In the genomic region with DNA sequence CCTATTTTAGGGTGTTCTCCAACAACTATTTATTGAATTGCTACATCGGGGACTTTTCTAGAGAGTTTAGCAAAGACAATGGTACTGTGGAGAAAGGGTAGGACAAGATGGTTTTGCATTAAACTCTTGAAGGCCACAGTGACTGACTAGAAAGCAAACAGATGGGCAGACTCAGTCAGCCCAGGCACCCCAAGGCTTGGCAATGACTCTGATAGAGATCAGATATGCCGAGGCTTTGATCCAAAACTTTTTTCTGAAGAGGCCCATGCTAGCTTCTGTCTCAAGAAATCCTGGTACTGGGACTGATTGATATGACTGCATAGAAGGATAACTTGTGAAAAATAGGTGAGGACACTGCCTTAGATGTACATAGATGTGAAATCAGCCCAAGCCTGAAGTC, we compare ENCODE assay signal across 35 mouse cellular contexts.
"Had no signal": no experiment of that assay in that cellular context is flagged by ENCODE, and none has a peak within 500 bp of the region (broad histone marks: within the 10 kb centered on the region; RNA-seq: fewer than 3 reads in every experiment).

No protein-coding gene starts in this region.

- H3K27me3 ChIP-seq: heart, embryonic 12.5 days; heart, embryonic 13.5 days; heart, embryonic 15.5 days; hindbrain, embryonic 12.5 days; hindbrain, embryonic 13.5 days; hindbrain, embryonic 15.5 days; intestine, embryonic 15.5 days; kidney, embryonic 15.5 days had no signal

- H3K36me3 ChIP-seq: heart, embryonic 12.5 days; heart, embryonic 13.5 days; heart, embryonic 15.5 days; hindbrain, embryonic 10.5 days; hindbrain, embryonic 12.5 days; hindbrain, embryonic 13.5 days; hindbrain, embryonic 15.5 days; intestine, embryonic 15.5 days; kidney, embryonic 15.5 days had no signal

- H3K4me3 ChIP-seq: heart, embryonic 12.5 days; heart, embryonic 13.5 days; heart, embryonic 15.5 days; hindbrain, embryonic 10.5 days; hindbrain, embryonic 12.5 days; hindbrain, embryonic 13.5 days; hindbrain, embryonic 15.5 days; intestine, embryonic 15.5 days; kidney, embryonic 15.5 days; layer of hippocampus, adult 2 months; left cerebral cortex, adult 2 months had no signal

- H3K9ac ChIP-seq: heart, embryonic 12.5 days; heart, embryonic 13.5 days; heart, embryonic 15.5 days; hindbrain, embryonic 12.5 days; hindbrain, embryonic 13.5 days; hindbrain, embryonic 14.5 days; hindbrain, embryonic 15.5 days; intestine, embryonic 15.5 days; kidney, embryonic 15.5 days had no signal

- H3K9me3 ChIP-seq: heart, embryonic 12.5 days; heart, embryonic 13.5 days; heart, embryonic 15.5 days; hindbrain, embryonic 10.5 days; hindbrain, embryonic 12.5 days; hindbrain, embryonic 13.5 days; hindbrain, embryonic 15.5 days; intestine, embryonic 15.5 days; kidney, embryonic 15.5 days had no signal

- DNase-seq: heart, postnatal 10 days; heart, postnatal 14 days; heart, postnatal 36 days; heart, postnatal 4 days; kidney, adult 11 months; kidney, adult 18-20 months; kidney, adult 2 months; kidney, adult 8-10 months; kidney, adult 9 months; kidney, postnatal 10 days; kidney, postnatal 14 days; kidney, postnatal 25 days; kidney, postnatal 36 days; kidney, postnatal 4 days; layer of hippocampus, adult 9-11 months; layer of hippocampus, postnatal 36 days had no signal

- H3K4me2 ChIP-seq: heart, embryonic 11.5 days; heart, embryonic 12.5 days; heart, embryonic 13.5 days; heart, embryonic 15.5 days; hindbrain, embryonic 12.5 days; hindbrain, embryonic 13.5 days; hindbrain, embryonic 14.5 days; hindbrain, embryonic 15.5 days; intestine, embryonic 15.5 days; kidney, embryonic 15.5 days had no signal

- H3K27ac ChIP-seq: heart, embryonic 13.5 days; heart, embryonic 15.5 days; hindbrain, embryonic 10.5 days; hindbrain, embryonic 12.5 days; hindbrain, embryonic 13.5 days; hindbrain, embryonic 14.5 days; hindbrain, embryonic 15.5 days; hindbrain, postnatal 0 days; intestine, embryonic 15.5 days; kidney, embryonic 15.5 days; kidney, postnatal 0 days; layer of hippocampus, adult 2 months; left cerebral cortex, adult 2 months had no signal

- H3K4me1 ChIP-seq: heart, embryonic 12.5 days; heart, embryonic 13.5 days; heart, embryonic 15.5 days; hindbrain, embryonic 10.5 days; hindbrain, embryonic 12.5 days; hindbrain, embryonic 13.5 days; hindbrain, embryonic 15.5 days; intestine, embryonic 15.5 days; kidney, embryonic 15.5 days had no signal

- ATAC-seq: hindbrain, embryonic 16.5 days; hindbrain, postnatal 0 days; inflammation-experienced regulatory T-cells, adult 6 months; intestine, embryonic 15.5 days; intestine, embryonic 16.5 days; intestine, postnatal 0 days had no signal
